Mouse (Mus musculus) forelimb bud, embryonic 11.5 days (tissue): Measurements from ENCODE around the gene Cdc20.

Experiments used
- DNase-seq: peaks from one replicate; pipeline ENCODE4 v3.0.0-alpha.2; 2012; ENCODE audit warnings: low read depth, low spot score

The Cdc20 gene

DNA sequence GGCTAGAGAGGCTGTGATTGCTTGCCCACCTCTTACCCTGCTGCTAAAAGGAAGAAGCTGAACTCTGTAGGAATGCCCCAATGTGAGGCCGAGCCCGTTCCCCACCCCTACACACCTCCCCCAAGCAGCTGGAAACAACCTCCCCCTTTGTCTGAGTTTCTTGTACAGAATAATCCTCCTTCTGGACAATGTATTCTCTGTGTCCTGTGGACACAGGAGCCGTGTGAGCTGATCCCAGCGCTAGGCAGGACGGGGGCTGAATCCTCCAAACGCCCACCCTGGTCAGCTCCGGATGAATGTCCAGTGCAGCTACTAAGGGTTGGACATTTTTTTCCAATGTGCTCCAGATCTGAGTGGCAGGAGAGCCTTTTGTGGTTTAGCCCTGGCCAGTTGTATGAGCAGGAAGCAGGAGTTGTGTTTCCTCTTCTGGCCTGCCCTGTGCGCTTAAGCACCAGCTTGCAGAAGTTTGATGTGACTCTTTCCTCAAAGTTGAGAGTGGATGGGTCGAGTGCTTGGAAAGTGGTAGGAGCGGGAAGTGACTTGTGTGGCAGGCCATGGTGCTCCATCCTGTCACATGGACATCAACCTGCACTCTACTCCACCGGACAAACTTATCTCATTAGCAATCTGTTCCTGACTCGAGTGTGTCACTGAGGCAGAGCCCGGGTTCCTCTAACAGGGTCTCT, 19.9 kb downstream of the Cdc20 start:
- no peak for DNase-seq

GRCm38 (mm10) chr4:118416329-118416728, 20.8 kb downstream of the Cdc20 start:
- no peak for DNase-seq

DNA sequence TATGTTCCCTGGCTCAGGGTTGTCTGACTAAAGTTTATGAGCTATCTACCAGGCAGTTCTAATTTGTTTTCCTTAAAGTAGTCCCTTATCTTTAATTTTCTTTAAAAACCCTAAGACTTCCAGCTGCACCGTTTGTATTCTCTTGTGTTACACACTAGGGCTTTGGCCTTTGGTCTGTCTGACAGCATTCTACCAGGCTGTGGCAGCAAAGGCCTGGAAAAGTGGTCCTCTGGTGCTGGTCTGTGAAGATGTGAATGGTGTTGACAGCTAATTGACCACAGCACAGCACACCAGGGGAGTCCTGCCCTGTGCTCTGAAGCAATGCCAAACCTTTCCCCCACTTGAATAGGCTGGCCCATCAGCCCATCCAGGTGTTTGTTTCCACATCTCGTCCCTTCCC, 21.4 kb downstream of the Cdc20 start:
- DNase-seq: no peak

- DNase-seq: no peak
These were observed 23.6 kb downstream of the Cdc20 start for GRCm38 (mm10) chr4:118413553-118413952.

- DNase-seq: no peak
These were observed 26.3 kb downstream of the Cdc20 start for GRCm38 (mm10) chr4:118410871-118411270.

DNA sequence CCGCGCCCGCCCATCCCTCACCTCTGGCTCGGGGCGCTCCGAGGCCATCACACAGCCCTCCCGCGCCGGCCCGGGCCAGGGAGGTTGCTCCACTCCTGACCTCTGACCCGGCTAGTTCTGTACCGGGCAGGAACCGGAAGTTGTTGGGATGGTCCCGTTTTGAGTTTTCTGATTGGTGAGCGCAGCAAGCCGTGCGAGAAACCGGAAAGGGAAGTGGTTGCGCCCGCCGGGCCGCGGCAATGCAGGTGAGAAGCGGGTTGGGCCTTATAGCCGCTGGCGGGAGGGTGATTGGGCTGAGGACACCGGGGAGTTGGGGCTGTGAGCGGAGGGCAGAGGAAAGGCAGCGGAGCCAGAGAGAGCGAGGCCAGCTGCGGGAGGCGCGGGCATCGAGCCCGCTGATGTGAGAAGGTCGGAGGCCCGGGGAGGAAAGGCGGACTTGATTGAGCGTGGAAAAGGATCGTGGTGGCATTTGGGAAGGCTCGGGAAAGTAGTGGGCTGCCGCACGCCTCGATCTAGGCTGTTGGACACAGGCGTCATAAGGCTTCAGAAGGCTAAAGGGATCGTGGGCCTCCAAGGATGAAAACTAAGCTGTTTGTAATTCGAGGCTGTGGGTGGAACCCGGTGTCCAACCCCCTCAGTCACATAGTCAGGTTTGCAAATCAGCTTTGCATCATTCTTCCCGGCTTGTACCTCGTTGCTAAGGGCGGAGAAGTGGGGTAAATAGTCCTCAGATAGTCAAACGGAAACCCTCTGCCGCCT, 27.8 kb downstream of the Cdc20 start, which contains the start of the genes Szt2 and Med8:
TSS of gene Szt2 (minus strand) at position 132 of the 759 bp plus-strand sequence.
TSS of gene Med8 (plus strand) at position 196 of the 759 bp plus-strand sequence.
- DNase-seq: peak; percentile 92

GRCm38 (mm10) chr4:118402701-118403100, 34.5 kb downstream of the Cdc20 start:
- DNase-seq: no peak

DNA sequence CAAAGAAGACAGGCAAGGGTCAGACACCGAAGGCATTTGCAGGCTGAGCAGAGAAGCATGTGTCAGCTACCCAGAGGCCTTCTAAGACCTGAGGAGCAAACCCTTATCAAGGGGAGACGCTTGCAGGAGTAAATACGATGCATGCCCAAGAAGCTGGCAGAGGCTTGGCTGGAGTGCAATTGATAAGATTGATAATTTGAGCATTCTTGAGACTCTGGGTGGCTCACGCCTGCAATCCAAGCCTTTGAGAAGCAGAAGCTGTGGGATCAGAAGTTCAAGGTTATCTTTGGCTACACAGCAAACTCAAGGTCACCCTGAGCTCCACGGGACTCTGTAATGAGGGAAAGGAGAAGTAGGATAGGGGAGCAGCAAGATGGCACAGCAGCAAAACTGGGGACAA, 35.2 kb downstream of the Cdc20 start:
- DNase-seq: no peak

DNA sequence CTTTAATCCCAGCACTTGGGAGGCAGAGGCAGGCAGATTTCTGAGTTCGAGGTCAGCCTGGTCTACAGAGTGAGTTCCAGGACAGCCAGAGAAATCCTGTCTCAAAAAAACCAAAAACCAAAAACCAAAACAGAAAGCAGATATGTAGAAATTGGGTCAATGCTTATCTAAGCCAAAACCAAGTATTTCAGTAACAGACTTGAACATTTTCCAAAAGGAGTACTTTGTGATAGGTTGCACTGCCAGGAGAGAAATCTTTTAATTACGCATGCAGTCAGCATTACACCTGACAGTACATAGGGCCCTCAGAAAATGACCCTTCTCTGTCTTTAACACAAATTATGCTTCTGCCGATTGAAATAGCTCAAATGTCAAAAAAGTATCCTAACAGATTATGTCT, 35.7 kb downstream of the Cdc20 start:
- no peak for DNase-seq

DNA sequence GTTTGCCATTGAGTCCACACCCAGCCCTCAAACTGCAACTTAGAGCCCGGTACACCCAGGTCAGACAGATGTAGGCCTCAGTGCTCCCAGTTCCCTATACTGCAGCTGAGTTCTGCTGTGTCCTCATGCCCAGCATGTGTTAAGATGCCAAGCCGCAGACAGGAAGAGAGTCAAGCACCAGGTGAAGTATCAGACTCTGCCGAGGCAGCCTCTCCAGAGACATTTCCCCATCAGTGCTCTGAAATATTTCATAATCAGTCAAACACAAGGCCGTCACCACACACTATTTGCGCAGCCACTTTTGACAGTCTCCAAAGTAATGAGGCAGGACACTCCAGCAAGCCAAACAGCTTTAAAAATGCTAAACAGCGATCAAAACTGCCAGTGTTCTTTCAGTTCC, 38.8 kb downstream of the Cdc20 start:
- no peak for DNase-seq

GRCm38 (mm10) chr4:118396433-118396832, 40.7 kb downstream of the Cdc20 start:
- DNase-seq: no peak

GRCm38 (mm10) chr4:118395289-118395688, 41.9 kb downstream of the Cdc20 start:
- DNase-seq: no peak

GRCm38 (mm10) chr4:118394505-118394904, 42.6 kb downstream of the Cdc20 start:
- DNase-seq: no peak

DNA sequence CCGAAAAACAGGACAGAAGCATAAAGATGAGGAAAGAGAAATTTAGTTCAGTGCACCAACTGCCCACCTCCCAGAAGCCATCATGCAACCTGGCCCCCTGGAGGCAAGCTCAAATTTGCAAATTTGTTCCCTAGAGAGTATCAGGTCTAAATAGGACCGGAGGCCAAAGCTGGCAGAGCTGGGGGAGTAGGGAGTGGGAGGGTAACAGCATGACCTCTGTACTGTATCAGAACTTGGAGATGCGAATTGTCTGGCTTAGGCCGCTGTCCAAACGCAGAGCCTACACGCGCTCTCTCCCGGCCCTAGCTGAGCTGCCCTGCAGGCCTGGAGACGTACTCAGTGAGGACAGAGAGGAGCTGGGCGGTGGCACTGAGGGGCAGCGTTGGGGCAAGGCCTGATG, 47.0 kb downstream of the Cdc20 start:
- no peak for DNase-seq

DNA sequence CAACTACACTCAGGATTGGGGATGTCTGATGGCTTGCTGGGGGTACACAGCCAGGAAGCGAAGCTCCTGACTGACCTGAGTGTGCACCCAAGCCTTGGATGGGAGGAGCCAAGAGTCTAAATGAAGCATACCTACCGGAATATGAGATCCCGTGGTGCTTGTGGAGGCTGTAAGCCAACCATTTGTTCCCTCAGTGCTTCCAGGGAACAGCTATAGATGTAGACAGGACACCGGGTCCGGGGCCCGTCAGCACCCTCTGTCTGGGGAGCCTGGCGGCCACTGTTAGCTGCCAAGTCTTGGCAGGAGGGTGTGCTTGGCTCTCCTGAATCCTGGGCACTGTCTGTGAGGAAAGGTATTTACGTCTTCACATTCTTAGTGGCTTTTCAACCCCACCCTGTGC, 49.8 kb downstream of the Cdc20 start:
- DNase-seq: no peak

DNA sequence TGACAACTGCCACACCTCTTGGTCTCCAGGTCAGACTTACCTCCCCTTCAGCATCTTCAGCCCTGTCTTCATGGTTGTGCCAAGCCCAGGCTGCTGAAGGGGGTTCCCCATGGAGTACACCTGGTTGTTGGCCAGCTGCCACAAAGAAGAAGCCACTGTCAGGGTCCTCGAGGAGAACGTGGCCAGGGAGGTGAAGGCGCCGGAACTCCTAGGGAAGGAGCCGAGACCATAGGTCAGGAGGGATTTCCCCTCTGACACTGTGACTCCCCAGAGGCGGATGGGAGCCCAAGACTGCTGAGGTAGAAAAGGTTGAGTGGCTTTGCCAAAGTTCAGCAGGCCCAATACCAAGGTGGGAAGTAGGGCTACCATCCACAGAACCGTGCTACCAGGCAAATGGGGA, 53.9 kb downstream of the Cdc20 start:
- DNase-seq: no peak
